In the genomic region with DNA sequence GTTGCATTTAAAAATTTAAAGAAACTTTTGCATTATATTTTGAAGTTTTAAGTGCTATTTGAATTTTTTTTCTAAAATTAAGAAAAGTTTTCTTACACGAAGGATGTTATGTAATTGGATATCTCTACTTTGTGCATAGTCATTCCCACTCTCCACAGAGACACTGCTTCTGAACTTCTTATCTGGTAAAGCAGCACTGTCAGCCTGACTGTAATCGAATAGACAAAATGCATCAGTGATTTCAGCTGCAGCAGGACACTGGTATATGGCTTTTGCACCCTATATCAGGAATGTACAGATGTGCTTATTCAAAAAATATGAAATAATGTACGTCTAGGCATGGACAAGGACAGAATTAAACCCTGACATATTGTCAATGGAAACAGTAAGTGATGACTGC, we compare ENCODE assay signal across 1 mouse cellular context.
TF ChIP-seq lines count a peak whose summit lies in the region.

No protein-coding gene starts in this region.

TF ChIP-seq in MEL, 35 proteins besides CTCF, POLR2A, EP300 and RAD21 (continued from another document):
- TF ChIP-seq HCFC1 (IDR thresholded peaks at IDR 0.05; ENCODE audit: low read depth, low read length) (no peak), ZKSCAN1 (IDR thresholded peaks at IDR 0.05; ENCODE audit: low read depth, low read length) (no peak), MXI1 (IDR thresholded peaks at IDR 0.05; ENCODE audit: low read depth, low read length) (no peak), POLR2AphosphoS2 (IDR thresholded peaks at IDR 0.05; ENCODE audit: low read length) (no peak), ZNF384 (IDR thresholded peaks at IDR 0.05; ENCODE audit: low read depth, low read length) (peak; percentile 63; the same call in 1 of the 2 replicates), BHLHE40 (IDR thresholded peaks at IDR 0.05; ENCODE audit: borderline replicate concordance, low read depth, low read length) (peak; percentile 30; the same call in 1 of the 2 replicates), USF2 (IDR thresholded peaks at IDR 0.05; ENCODE audit: borderline replicate concordance in 1 of 2, insufficient read depth in 1 of 2, low read depth in 1 of 2, low read length in 2 of 2) (no peak), NRF1 (IDR thresholded peaks at IDR 0.05; ENCODE audit: insufficient read depth, low read depth, low read length, poor library complexity, severe bottlenecking) (no peak), POLR2AphosphoS5 (IDR thresholded peaks at IDR 0.05; ENCODE audit: borderline replicate concordance, low read depth, low read length) (no peak)
